Mouse (Mus musculus) heart, embryonic 16.5 days (tissue): ENCODE results near the gene Gm44973. TPM values are rescaled to one million over a fixed set of nuclear protein-coding genes. Genes with fewer than 3 reads are reported as not detected.
A peak's percentile ranks its signal among the peaks of the same experiment; 100 is the strongest.

Experiments
- ATAC-seq: fragments of 200-750 bp; cut with Nextera tagmentation; replicated peaks from 2 replicates; pipeline ENCODE4 v1.8.0; 2017; ENCODE audit warnings: moderate number of reproducible peaks; ENCODE audit not compliant: insufficient read depth, low FRiP score; ENCODE audit errors: extremely low read depth
- H3K27ac ChIP-seq: fragments of 300-500 bp; sonication (generic); 2 replicates; pipeline ENCODE4 v1.5.1; 2014; ENCODE audit warnings: mild to moderate bottlenecking, low read length, control low read depth, moderate library complexity
- H3K27me3 ChIP-seq: fragments of 300-500 bp; sonication (generic); 2 replicates; pipeline ENCODE4 v1.6.1; 2014; ENCODE audit warnings: low read length, mixed read lengths; ENCODE audit not compliant: control insufficient read depth, insufficient read depth
- H3K36me3 ChIP-seq: fragments of 300-500 bp; sonication (generic); 2 replicates; pipeline ENCODE4 v1.6.1; 2014; ENCODE audit not compliant: control insufficient read depth, insufficient read depth
- H3K4me1 ChIP-seq: fragments of 300-500 bp; sonication (generic); 2 replicates; pipeline ENCODE4 v1.6.1; 2014; ENCODE audit warnings: low read length, mixed read lengths; ENCODE audit not compliant: control insufficient read depth, insufficient read depth
- H3K4me2 ChIP-seq: fragments of 300-500 bp; sonication (generic); 2 replicates; pipeline ENCODE4 v1.6.1; 2014; ENCODE audit warnings: low read depth, mild to moderate bottlenecking, control low read depth, low read length
- H3K4me3 ChIP-seq: fragments of 300-500 bp; sonication (generic); 2 replicates; pipeline ENCODE4 v1.5.1; 2014; ENCODE audit warnings: mild to moderate bottlenecking, control low read depth, low read length
- H3K9ac ChIP-seq: fragments of 300-500 bp; sonication (generic); 2 replicates; pipeline ENCODE4 v1.6.1; 2014; ENCODE audit warnings: low read length, control low read depth
- H3K9me3 ChIP-seq: fragments of 300-500 bp; sonication (generic); replicated peaks from 2 replicates; pipeline ENCODE4 v1.6.1; 2016; ENCODE audit warnings: low read length; ENCODE audit not compliant: control insufficient read depth
- WGBS: fragments of 180-500 bp; shearing (Covaris S2); extraction: QIAGEN DNeasy Blood & Tissue Kit; methylation state at CpG from one replicate; pipeline ENCODE4 v1.1.7; 2014; 5-methylcytosine and 5-hydroxymethylcytosine counted together
- polyA plus RNA-seq: library from polyadenylated mRNA; unstranded; fragments of >200 nt; fragmentation: Nextera tagmentation; extraction: Ambion mirVana; gene quantifications from 2 replicates; pipeline ENCODE4 v1.2.1, GENCODE M21; 2015

Gm44973 gene
- polyA plus RNA-seq, 1 experiment from 2014 or later = 0.95 TPM

DNA sequence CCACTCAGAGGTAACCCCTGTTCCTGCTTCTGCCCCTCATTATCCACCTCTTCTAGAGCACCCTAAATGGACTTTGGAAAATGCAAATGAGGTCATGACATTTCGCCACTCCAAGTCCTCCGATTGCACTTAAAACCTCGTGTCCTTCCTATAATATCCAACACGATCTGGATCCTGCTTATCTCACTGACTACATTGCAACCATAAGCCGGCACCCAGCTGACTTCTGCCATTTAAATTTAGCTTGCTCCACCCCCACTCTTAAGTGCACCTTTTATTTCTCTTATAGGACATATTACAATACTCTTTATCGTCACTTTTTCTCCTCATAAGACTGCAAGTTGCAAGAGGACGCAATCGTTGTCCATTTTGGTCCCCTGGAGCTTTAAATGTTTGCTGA lies 22.2 kb downstream of the Gm44973 start:
- Histone ChIP-seq H3K36me3 (peaks cover 37% of the 10 kb centered on the region), H3K27me3 (no peaks in the 10 kb centered on the region), H3K4me3 (peak overlapping the region; percentile 86), H3K27ac (peak overlapping the region; percentile 98), H3K9ac (peak overlapping the region; percentile 92), H3K4me2 (peak overlapping the region; percentile 64), H3K9me3 (no peaks in the 10 kb centered on the region), H3K4me1 (peaks cover 9% of the 10 kb centered on the region)
- WGBS = 74% methylated on average over 8 of the region's 8 CpGs
- no peak for ATAC-seq

DNA sequence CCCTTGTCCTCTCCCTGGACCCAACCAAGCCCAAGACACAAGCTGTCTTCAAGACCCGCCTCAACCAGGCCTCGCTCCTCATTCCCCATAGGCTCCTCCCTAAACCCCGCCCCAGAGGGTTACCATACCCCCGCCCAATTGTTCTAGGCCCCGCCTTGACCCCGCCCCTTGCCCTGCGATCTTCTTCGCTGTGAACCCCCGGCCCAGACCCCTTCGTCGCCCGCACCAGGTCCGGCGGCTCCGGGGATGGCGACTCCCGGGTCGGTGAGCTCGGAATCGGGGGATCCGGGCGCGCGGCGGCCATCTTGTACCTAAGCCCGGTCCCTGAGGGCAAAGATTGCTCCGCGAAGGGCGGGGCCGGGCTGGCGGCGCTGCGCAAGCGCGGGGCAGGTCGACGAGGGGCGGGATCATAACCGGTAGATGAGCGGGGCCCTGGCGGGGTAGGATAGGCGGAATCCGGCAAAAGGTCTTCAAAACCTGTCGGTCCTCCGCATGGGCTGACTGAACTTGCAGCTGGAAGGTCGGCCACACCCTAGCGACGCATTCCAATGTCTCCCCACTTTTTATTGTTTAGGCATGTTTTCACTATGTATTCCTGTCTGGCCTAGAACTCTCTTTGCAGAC lies 22.9 kb downstream of the Gm44973 start, which contains the start of gene Zfp784:
TSS of gene Zfp784 (minus strand) at position 338 of the 624 bp plus-strand sequence.
- no peaks in the 10 kb centered on the region for H3K27me3 ChIP-seq
- peak; percentile 98 for ATAC-seq
- peaks cover 29% of the 10 kb centered on the region for H3K36me3 ChIP-seq
- peak within 1 kb of the TSS; percentile 92 for H3K9ac ChIP-seq
- peaks cover 9% of the 10 kb centered on the region for H3K4me1 ChIP-seq
- peak within 1 kb of the TSS; percentile 98 for H3K27ac ChIP-seq
- H3K4me3 ChIP-seq = peak within 1 kb of the TSS; percentile 86
- H3K9me3 ChIP-seq = no peaks in the 10 kb centered on the region
- peak within 1 kb of the TSS; percentile 64 for H3K4me2 ChIP-seq
- WGBS = under 1% methylated on average over 48 of the region's 48 CpGs

GRCm38 (mm10) chr7:5038940-5039339 lies 23.6 kb downstream of the Gm44973 start:
- H3K27me3 ChIP-seq = no peaks in the 10 kb centered on the region
- H3K27ac ChIP-seq = peak overlapping the region; percentile 98
- peak overlapping the region; percentile 92 for H3K9ac ChIP-seq
- H3K4me2 ChIP-seq = peak overlapping the region; percentile 64
- H3K4me3 ChIP-seq = peak overlapping the region; percentile 86
- H3K9me3 ChIP-seq = no peaks in the 10 kb centered on the region
- peaks cover 9% of the 10 kb centered on the region for H3K4me1 ChIP-seq
- no peak for ATAC-seq
- H3K36me3 ChIP-seq = peaks cover 22% of the 10 kb centered on the region
- 32% methylated on average over 5 of the region's 5 CpGs for WGBS

DNA sequence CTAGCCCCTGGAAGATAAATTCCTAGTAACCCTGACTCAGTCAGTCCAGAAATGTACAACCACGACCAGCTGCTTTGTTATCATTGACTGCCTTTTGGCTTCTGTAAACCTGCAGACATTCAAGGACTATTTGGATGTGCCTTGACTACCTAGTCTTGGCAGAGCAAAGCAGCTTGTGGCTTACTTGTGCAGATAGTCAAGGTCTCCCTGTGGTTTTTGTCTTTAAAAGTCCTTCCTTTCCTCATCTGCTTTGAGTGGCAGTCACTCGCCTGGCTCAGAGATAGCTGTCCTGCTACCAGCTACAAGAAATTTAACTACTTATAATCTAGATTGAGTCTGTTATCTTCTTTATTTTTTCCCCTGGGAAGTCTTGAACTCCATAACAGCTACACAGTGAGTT lies 29.7 kb downstream of the Gm44973 start:
- Histone ChIP-seq H3K27me3 (no peaks in the 10 kb centered on the region), H3K4me1 (no peaks in the 10 kb centered on the region), H3K9me3 (no peaks in the 10 kb centered on the region), H3K36me3 (0 out of 2 replicates have a peak, but pooled peaks cover 3% of the 10 kb centered on the region), H3K4me2 (no peak overlapping the region), H3K9ac (no peak overlapping the region), H3K4me3 (no peak overlapping the region), H3K27ac (no peak overlapping the region)
- no peak for ATAC-seq
- WGBS = 49% methylated on average over 2 of the region's 2 CpGs

GRCm38 (mm10) chr7:5046112-5046511 lies 30.8 kb downstream of the Gm44973 start:
- ATAC-seq = no peak
- no peak overlapping the region for H3K9ac ChIP-seq
- WGBS = 62% methylated on average over 2 of the region's 2 CpGs
- no peaks in the 10 kb centered on the region for H3K36me3 ChIP-seq
- H3K4me2 ChIP-seq = no peak overlapping the region
- H3K4me3 ChIP-seq = no peak overlapping the region
- no peak overlapping the region for H3K27ac ChIP-seq
- no peaks in the 10 kb centered on the region for H3K9me3 ChIP-seq
- no peaks in the 10 kb centered on the region for H3K27me3 ChIP-seq
- H3K4me1 ChIP-seq = peaks cover 3% of the 10 kb centered on the region; the same call in 1 of the 2 replicates

GRCm38 (mm10) chr7:5047313-5047712 lies 32.0 kb downstream of the Gm44973 start:
- Histone ChIP-seq H3K9me3 (no peaks in the 10 kb centered on the region), H3K27me3 (peaks cover 5% of the 10 kb centered on the region; the same call in 1 of the 2 replicates), H3K4me1 (peaks cover 8% of the 10 kb centered on the region), H3K4me3 (no peak overlapping the region), H3K27ac (no peak overlapping the region), H3K9ac (no peak overlapping the region), H3K4me2 (no peak overlapping the region), H3K36me3 (no peaks in the 10 kb centered on the region)
- 17% methylated on average over 2 of the region's 2 CpGs for WGBS
- no peak for ATAC-seq

GRCm38 (mm10) chr7:5051193-5052192 lies 36.2 kb downstream of the Gm44973 start, which contains the start of gene Zfp580:
TSS of gene Zfp580 (plus strand) at chr7:5051538.
- peak within 1 kb of the TSS; percentile 16; the same call in 1 of the 2 replicates for H3K27ac ChIP-seq
- peak within 1 kb of the TSS; percentile 78 for H3K4me3 ChIP-seq

GRCm38 (mm10) chr7:5052438-5052837 lies 37.1 kb downstream of the Gm44973 start:
- Histone ChIP-seq H3K27me3 (peaks cover 48% of the 10 kb centered on the region), H3K4me1 (peaks cover 26% of the 10 kb centered on the region), H3K9ac (no peak overlapping the region; the same call in 1 of the 2 replicates), H3K36me3 (no peaks in the 10 kb centered on the region), H3K27ac (no peak overlapping the region), H3K9me3 (no peaks in the 10 kb centered on the region), H3K4me2 (peak overlapping the region; percentile 92), H3K4me3 (peak overlapping the region; percentile 78)
- 6% methylated on average over 12 of the region's 12 CpGs for WGBS
- ATAC-seq = no peak

More at GRCm38 (mm10) chr7:5051193-5052192, 36.2 kb downstream of the Gm44973 start, which contains the start of gene Zfp580:
- peak; percentile 75 for ATAC-seq
- no peaks in the 10 kb centered on the region for H3K9me3 ChIP-seq
- H3K4me2 ChIP-seq = peak within 1 kb of the TSS; percentile 92
- H3K9ac ChIP-seq = peak within 1 kb of the TSS; percentile 86
- peaks cover 40% of the 10 kb centered on the region for H3K27me3 ChIP-seq
- H3K4me1 ChIP-seq = peaks cover 24% of the 10 kb centered on the region
- 1% methylated on average over 64 of the region's 65 CpGs for WGBS
- no peaks in the 10 kb centered on the region for H3K36me3 ChIP-seq
